Mouse (Mus musculus) MEL (cell line): ENCODE data around the gene Pla2g1b. TPM values are rescaled to one million over a fixed set of nuclear protein-coding genes. Genes with fewer than 3 reads are reported as not detected.
A peak's percentile ranks its signal among the peaks of the same experiment; 100 is the strongest.

Source experiments
- DNase-seq: peaks from one replicate; pipeline ENCODE4 v3.0.0; 2011; ENCODE audit warnings: low read depth, low spot score
- H3K27ac ChIP-seq: 2 replicates; pipeline ENCODE4 v1.5.1; 2012; ENCODE audit warnings: low read depth, mild to moderate bottlenecking, control low read depth, low read length, moderate library complexity; ENCODE audit not compliant: control insufficient read depth
- H3K27me3 ChIP-seq, 2 experiments: fragments of 150-350 bp in 1 of 2; sonication (generic) in 1 of 2; 2 replicates each; pipeline ENCODE4 v1.6.1; 2012; ENCODE audit warnings: low read length in 2 of 2, mild to moderate bottlenecking in 2 of 2, improper control_type of control experiment in 1 of 2, moderate library complexity in 1 of 2; ENCODE audit not compliant: insufficient read depth in 2 of 2, control insufficient read depth in 1 of 2
- H3K36me3 ChIP-seq, 2 experiments: 2 replicates each; pipeline ENCODE4 v1.6.1; 2012 to 2014; ENCODE audit warnings: low read length in 2 of 2, improper control_type of control experiment in 1 of 2, inconsistent platforms in 1 of 2, mild to moderate bottlenecking in 1 of 2; ENCODE audit not compliant: insufficient read depth in 2 of 2, control insufficient read depth in 1 of 2
- H3K4me1 ChIP-seq, 2 experiments: fragments of 150-350 bp in 1 of 2; sonication (generic) in 1 of 2; 2 replicates each; pipeline ENCODE4 v1.6.1; 2012; ENCODE audit warnings: low read length in 2 of 2, improper control_type of control experiment in 1 of 2, mild to moderate bottlenecking in 1 of 2; ENCODE audit not compliant: insufficient read depth in 2 of 2, control insufficient read depth in 1 of 2
- H3K4me3 ChIP-seq, 2 experiments: fragments of 150-350 bp in 1 of 2; sonication (generic) in 1 of 2; 2 replicates each; pipeline ENCODE4 v1.5.1; 2012; ENCODE audit warnings: low read depth in 2 of 2, low read length in 2 of 2, mild to moderate bottlenecking in 2 of 2, moderate library complexity in 2 of 2, control low read depth in 1 of 2, improper control_type of control experiment in 1 of 2; ENCODE audit not compliant: control insufficient read depth in 1 of 2, insufficient read depth in 1 of 2
- H3K79me2 ChIP-seq: 2 replicates; pipeline ENCODE4 v1.6.1; 2012; ENCODE audit warnings: mild to moderate bottlenecking, low read length, moderate library complexity; ENCODE audit not compliant: control insufficient read depth, poor library complexity, insufficient read depth
- H3K9ac ChIP-seq: 2 replicates; pipeline ENCODE4 v1.6.1; 2012; ENCODE audit warnings: low read depth, mild to moderate bottlenecking, control low read depth, low read length, moderate library complexity; ENCODE audit not compliant: control insufficient read depth, poor library complexity, severe bottlenecking
- H3K9me3 ChIP-seq: fragments of 150-350 bp; sonication (generic); replicated peaks from 2 replicates; pipeline ENCODE4 v1.6.1; 2012; ENCODE audit warnings: mild to moderate bottlenecking, low read length, improper control_type of control experiment, moderate library complexity; ENCODE audit not compliant: insufficient read depth
- BHLHE40 ChIP-seq: IDR thresholded peaks from 2 replicates; pipeline ENCODE4 v1.6.1; 2012; ENCODE audit warnings: low read depth, mild to moderate bottlenecking, inconsistent platforms, low read length, improper control_type of control experiment, borderline replicate concordance
- CHD1 ChIP-seq: IDR thresholded peaks from 2 replicates; pipeline ENCODE4 v1.6.1; 2012; ENCODE audit warnings: low read depth, mild to moderate bottlenecking, inconsistent platforms, low read length, improper control_type of control experiment
- CHD2 ChIP-seq: IDR thresholded peaks from 2 replicates; pipeline ENCODE4 v1.6.1; 2011; ENCODE audit warnings: low read length, improper control_type of control experiment
- CTCF ChIP-seq, 3 experiments: IDR thresholded peaks in 2 of 3; conservative IDR thresholded peaks in 1 of 3; 2 replicates each; pipeline ENCODE4 v1.5.1; 2011 to 2012; ENCODE audit warnings: low read length in 3 of 3, low read depth in 2 of 3, mild to moderate bottlenecking in 2 of 3, improper control_type of control experiment in 1 of 3, inconsistent platforms in 1 of 3, mixed read lengths in 1 of 3, moderate library complexity in 1 of 3; ENCODE audit not compliant: control insufficient read depth in 1 of 3, insufficient read depth in 1 of 3, poor library complexity in 1 of 3, severe bottlenecking in 1 of 3
- E2F4 ChIP-seq: IDR thresholded peaks from 2 replicates; pipeline ENCODE4 v1.6.1; 2011; ENCODE audit warnings: low read depth, low read length, improper control_type of control experiment, borderline replicate concordance
- ELF1 ChIP-seq: IDR thresholded peaks from 2 replicates; pipeline ENCODE4 v1.6.1; 2014; ENCODE audit warnings: low read depth, mild to moderate bottlenecking, inconsistent platforms, low read length, improper control_type of control experiment, moderate library complexity
- EP300 ChIP-seq, 2 experiments: IDR thresholded peaks; 2 replicates each; pipeline ENCODE4 v1.6.1; 2011; ENCODE audit warnings: improper control_type of control experiment in 2 of 2, low read length in 2 of 2, low read depth in 1 of 2, mild to moderate bottlenecking in 1 of 2
- ETS1 ChIP-seq: IDR thresholded peaks from 2 replicates; pipeline ENCODE4 v1.6.1; 2012; ENCODE audit warnings: low read depth, mild to moderate bottlenecking, inconsistent platforms, low read length, improper control_type of control experiment, moderate library complexity
- GABPA ChIP-seq: IDR thresholded peaks from 2 replicates; pipeline ENCODE4 v1.6.1; 2012; ENCODE audit warnings: low read depth, mild to moderate bottlenecking, inconsistent platforms, low read length, improper control_type of control experiment, moderate library complexity
- GATA1 ChIP-seq: IDR thresholded peaks from 2 replicates; pipeline ENCODE4 v1.6.1; 2011; ENCODE audit warnings: low read depth, low read length, improper control_type of control experiment
- HCFC1 ChIP-seq: IDR thresholded peaks from 2 replicates; pipeline ENCODE4 v1.6.1; 2012; ENCODE audit warnings: low read depth, mild to moderate bottlenecking, inconsistent platforms, low read length, improper control_type of control experiment, moderate library complexity
- KAT2A ChIP-seq: conservative IDR thresholded peaks from 2 replicates; pipeline ENCODE4 v1.6.1; 2012; ENCODE audit warnings: low read depth, low read length, improper control_type of control experiment, inconsistent platforms
- MAFK ChIP-seq: IDR thresholded peaks from 2 replicates; pipeline ENCODE4 v1.6.1; 2011; ENCODE audit warnings: low read depth, mild to moderate bottlenecking, low read length, improper control_type of control experiment, borderline replicate concordance
- MAX ChIP-seq: IDR thresholded peaks from 2 replicates; pipeline ENCODE4 v1.6.1; 2011; ENCODE audit warnings: low read length, improper control_type of control experiment
- MAZ ChIP-seq: IDR thresholded peaks from 2 replicates; pipeline ENCODE4 v1.6.1; 2012; ENCODE audit warnings: low read depth, mild to moderate bottlenecking, inconsistent platforms, low read length, improper control_type of control experiment
- MEF2A ChIP-seq: IDR thresholded peaks from 2 replicates; pipeline ENCODE4 v1.6.1; 2014; ENCODE audit warnings: low read depth, mild to moderate bottlenecking, inconsistent platforms, low read length, improper control_type of control experiment; ENCODE audit not compliant: poor library complexity, insufficient replicate concordance, severe bottlenecking; ENCODE audit errors: extremely low read depth
- MXI1 ChIP-seq: IDR thresholded peaks from 2 replicates; pipeline ENCODE4 v1.6.1; 2011; ENCODE audit warnings: mild to moderate bottlenecking, low read depth, low read length, improper control_type of control experiment
- MYB ChIP-seq: IDR thresholded peaks from 2 replicates; pipeline ENCODE4 v1.6.1; 2011; ENCODE audit warnings: mild to moderate bottlenecking, low read depth, low read length, improper control_type of control experiment
- MYC ChIP-seq: IDR thresholded peaks from 2 replicates; pipeline ENCODE4 v1.6.1; 2011; ENCODE audit warnings: low read depth, mild to moderate bottlenecking, low read length, improper control_type of control experiment, moderate library complexity
- NRF1 ChIP-seq: IDR thresholded peaks from 2 replicates; pipeline ENCODE4 v1.6.1; 2014; ENCODE audit warnings: low read depth, mild to moderate bottlenecking, inconsistent platforms, low read length, improper control_type of control experiment, moderate library complexity; ENCODE audit not compliant: poor library complexity, insufficient read depth, severe bottlenecking
- POLR2A ChIP-seq, 2 experiments: IDR thresholded peaks; 2 replicates each; pipeline ENCODE4 v1.6.1; 2011 to 2012; ENCODE audit warnings: low read length in 2 of 2, mild to moderate bottlenecking in 2 of 2, control low read depth in 1 of 2, improper control_type of control experiment in 1 of 2, low read depth in 1 of 2, moderate library complexity in 1 of 2; ENCODE audit not compliant: control insufficient read depth in 1 of 2, insufficient read depth in 1 of 2, poor library complexity in 1 of 2
- POLR2AphosphoS5 ChIP-seq: IDR thresholded peaks from 2 replicates; pipeline ENCODE4 v1.6.1; 2012; ENCODE audit warnings: low read depth, borderline replicate concordance, mild to moderate bottlenecking, inconsistent platforms, low read length, moderate library complexity, mixed read lengths
- RAD21 ChIP-seq: IDR thresholded peaks from 2 replicates; pipeline ENCODE4 v1.6.1; 2011; ENCODE audit warnings: mild to moderate bottlenecking, low read depth, low read length, improper control_type of control experiment
- RCOR1 ChIP-seq: IDR thresholded peaks from 2 replicates; pipeline ENCODE4 v1.6.1; 2012; ENCODE audit warnings: low read depth, mild to moderate bottlenecking, inconsistent platforms, low read length, improper control_type of control experiment
- SIN3A ChIP-seq: IDR thresholded peaks from 2 replicates; pipeline ENCODE4 v1.6.1; 2012; ENCODE audit warnings: low read length, improper control_type of control experiment, inconsistent platforms
- TAL1 ChIP-seq: IDR thresholded peaks from 2 replicates; pipeline ENCODE4 v1.6.1; 2012; ENCODE audit warnings: mild to moderate bottlenecking, inconsistent platforms, low read length, moderate library complexity, mixed read lengths
- TBP ChIP-seq: IDR thresholded peaks from 2 replicates; pipeline ENCODE4 v1.8.0; 2011; ENCODE audit warnings: low read depth, low read length, improper control_type of control experiment
- TCF12 ChIP-seq: IDR thresholded peaks from 2 replicates; pipeline ENCODE4 v1.6.1; 2014; ENCODE audit warnings: low read depth, mild to moderate bottlenecking, inconsistent platforms, low read length, improper control_type of control experiment, moderate library complexity
- UBTF ChIP-seq: IDR thresholded peaks from 2 replicates; pipeline ENCODE4 v1.6.1; 2012; ENCODE audit warnings: low read depth, mild to moderate bottlenecking, inconsistent platforms, low read length, improper control_type of control experiment, moderate library complexity, borderline replicate concordance; ENCODE audit not compliant: insufficient read depth
- USF2 ChIP-seq, 2 experiments: IDR thresholded peaks; 2 replicates each; pipeline ENCODE4 v1.6.1; 2011 to 2012; ENCODE audit warnings: improper control_type of control experiment in 2 of 2, low read length in 2 of 2, borderline replicate concordance in 1 of 2, inconsistent platforms in 1 of 2, low read depth in 1 of 2, mild to moderate bottlenecking in 1 of 2; ENCODE audit not compliant: insufficient read depth in 1 of 2
- ZC3H11A ChIP-seq: IDR thresholded peaks from 2 replicates; pipeline ENCODE4 v1.6.1; 2012; ENCODE audit warnings: low read depth, mild to moderate bottlenecking, inconsistent platforms, low read length, improper control_type of control experiment
- ZKSCAN1 ChIP-seq: IDR thresholded peaks from 2 replicates; pipeline ENCODE4 v1.6.1; 2012; ENCODE audit warnings: low read depth, mild to moderate bottlenecking, inconsistent platforms, low read length, improper control_type of control experiment, moderate library complexity
- ZMIZ1 ChIP-seq: IDR thresholded peaks from 2 replicates; pipeline ENCODE4 v1.6.1; 2012; ENCODE audit warnings: low read depth, mild to moderate bottlenecking, inconsistent platforms, low read length, improper control_type of control experiment, moderate library complexity
- ZNF384 ChIP-seq: IDR thresholded peaks from 2 replicates; pipeline ENCODE4 v1.6.1; 2012; ENCODE audit warnings: low read depth, mild to moderate bottlenecking, inconsistent platforms, low read length, improper control_type of control experiment
- polyA plus RNA-seq, 2 experiments: library from polyadenylated mRNA; stranded (reverse) in 1 of 2; unstranded in 1 of 2; fragments of >175 nt in 1 of 2; fragments of >200 nt in 1 of 2; gene quantifications; 2 replicates each; pipeline versions ENCODE4 v1.2.1 to v1.2.4; 2012; ENCODE audit warnings: low replicate concordance in 2 of 2, low read depth in 1 of 2; ENCODE audit not compliant: insufficient read length in 2 of 2, insufficient read depth in 1 of 2, missing spikeins in 1 of 2
- total RNA-seq: library from RNA; depleted of rRNA; stranded (reverse); fragments of 300-350 nt; gene quantifications from 2 replicates; pipeline ENCODE4 v1.2.3, GENCODE M21; 2012; rRNA removed

Gene Pla2g1b
- total RNA-seq (0.58 and 0.92 TPM in 2 replicates), polyA plus RNA-seq (1 to 10 TPM in 1 of 2 experiments, not detected in 1; 6.6 TPM)

DNA sequence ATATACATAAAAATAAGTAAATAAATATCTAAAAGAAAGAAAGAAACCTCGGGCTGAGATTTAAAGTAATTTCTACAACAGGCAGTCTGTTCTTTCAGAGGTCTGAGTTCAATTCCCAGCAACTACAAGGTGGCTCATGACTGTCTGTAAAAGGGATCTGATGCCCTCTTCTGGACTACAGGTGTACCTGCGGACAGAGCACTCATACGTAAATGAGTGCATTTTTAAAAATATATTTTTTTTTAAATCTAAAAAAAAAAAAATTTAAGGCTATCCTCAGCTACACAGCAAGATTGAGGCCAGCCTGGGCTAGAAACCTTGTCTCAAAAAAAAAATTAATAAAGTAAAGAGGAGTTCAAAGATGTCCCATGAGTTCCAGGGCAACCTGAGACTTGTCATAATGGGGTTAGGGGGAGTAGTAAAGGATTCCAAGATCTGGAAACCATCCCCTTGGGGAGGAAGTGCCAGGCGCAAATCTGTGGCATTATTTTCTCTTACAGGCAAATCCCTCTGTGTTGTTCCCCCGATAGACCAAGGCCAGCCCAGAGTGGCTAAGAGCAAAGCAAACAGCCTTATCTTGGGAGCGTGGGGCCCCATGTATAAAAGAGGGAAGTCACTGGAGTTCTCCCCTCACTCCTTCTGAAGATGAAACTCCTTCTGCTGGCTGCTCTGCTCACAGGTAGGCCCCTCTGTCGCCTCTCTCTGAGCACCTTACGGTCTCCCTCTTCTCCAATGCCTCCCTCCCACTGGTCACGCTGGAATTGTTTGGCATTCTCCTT is at the start of gene Pla2g1b:
Gene Pla2g1b (plus strand): TSS at position 621 of the 779 bp plus-strand sequence.
- peak within 1 kb of the TSS; percentile 20; the same call in 1 of the 2 replicates for H3K27ac ChIP-seq
- no peaks in the 10 kb centered on the region for H3K27me3 ChIP-seq
- peak within 1 kb of the TSS; percentile 33 for H3K9ac ChIP-seq
- no peaks in the 10 kb centered on the region for H3K9me3 ChIP-seq
- peaks cover 2 to 7% of the 10 kb centered on the region in 2 experiments; a peak in 2 of 4 replicates for H3K4me1 ChIP-seq
- H3K79me2 ChIP-seq = no peaks in the 10 kb centered on the region
- H3K36me3 ChIP-seq = peaks cover 0 to 7% of the 10 kb centered on the region in 2 experiments; a peak in 2 of 4 replicates
- peak; percentile 86 for DNase-seq
- H3K4me3 ChIP-seq = peak within 1 kb of the TSS; percentile 1 to 5; a peak in 1 of 4 replicates
- TF ChIP-seq USF2 (IDR thresholded peaks at IDR 0.05; ENCODE audit: borderline replicate concordance in 1 of 2, insufficient read depth in 1 of 2, low read depth in 1 of 2, low read length in 2 of 2) (no peak), POLR2A (IDR thresholded peaks at IDR 0.05; ENCODE audit: control insufficient read depth in 1 of 2, insufficient read depth in 1 of 2, low read depth in 1 of 2, low read length in 2 of 2, poor library complexity in 1 of 2) (peak in 1 of 2 experiments; percentile 29; a peak in 1 of 4 replicates), E2F4 (no peak), MYB (no peak), ETS1 (no peak), POLR2AphosphoS5 (no peak), MAZ (peak; percentile 67; the same call in 1 of the 2 replicates), MYC (no peak), CHD1 (no peak), ZMIZ1 (no peak), MEF2A (no peak), EP300 (IDR thresholded peaks at IDR 0.05; ENCODE audit: low read depth in 1 of 2, low read length in 2 of 2) (peak; percentile 58 to 77), RAD21 (peak; percentile 65), RCOR1 (peak; percentile 79), CTCF (IDR thresholded peaks at IDR 0.05 in 2 of 3, conservative IDR thresholded peaks at IDR 0.05 in 1 of 3; ENCODE audit: control insufficient read depth in 1 of 3, insufficient read depth in 1 of 3, low read depth in 2 of 3, low read length in 3 of 3, poor library complexity in 1 of 3, severe bottlenecking in 1 of 3) (peak; percentile 42 to 58 (median 50)), MAFK (no peak), HCFC1 (0 out of 2 replicates have a peak, but pooled peaks have one; percentile 12), ZNF384 (peak; percentile 51; the same call in 1 of the 2 replicates), TAL1 (no peak), ZC3H11A (peak; percentile 44), TBP (peak; percentile 70), MAX (no peak), NRF1 (no peak), SIN3A (no peak; the same call in 1 of the 2 replicates), GABPA (no peak), ZKSCAN1 (no peak), GATA1 (peak; percentile 86), CHD2 (no peak), UBTF (no peak), TCF12 (0 out of 2 replicates have a peak, but pooled peaks have one; percentile 36), MXI1 (peak; percentile 48; the same call in 1 of the 2 replicates), ELF1 (no peak), KAT2A (no peak), BHLHE40 (no peak)
